Mouse (Mus musculus) CH12.LX (cell line): ENCODE measurements around the gene Tbca. TPM values are rescaled to one million over a fixed set of nuclear protein-coding genes. Genes with fewer than 3 reads are reported as not detected.

ENCODE experiments used
- DNase-seq: peaks from one replicate; pipeline ENCODE4 v3.0.0-alpha.2; 2013; ENCODE audit errors: extremely low read depth
- H3K27ac ChIP-seq: 2 replicates; pipeline ENCODE4 v1.5.1; 2012; ENCODE audit warnings: low read depth, mild to moderate bottlenecking, control low read depth, moderate library complexity; ENCODE audit not compliant: insufficient read depth
- H3K27me3 ChIP-seq: replicated peaks from 2 replicates; pipeline ENCODE3; 2012; ENCODE audit warnings: inconsistent platforms
- H3K36me3 ChIP-seq, 2 experiments: replicated peaks in 1 of 2; 2 replicates each; pipeline versions ENCODE3 to v1.6.1; 2012; ENCODE audit warnings: inconsistent platforms in 1 of 2, low read length in 1 of 2, mild to moderate bottlenecking in 1 of 2, mixed read lengths in 1 of 2, moderate library complexity in 1 of 2; ENCODE audit not compliant: control insufficient read depth in 1 of 2, insufficient read depth in 1 of 2
- H3K4me1 ChIP-seq, 2 experiments: 2 replicates each; pipeline ENCODE4 v1.6.1; 2012; ENCODE audit warnings: inconsistent platforms in 1 of 2, moderate library complexity in 1 of 2; ENCODE audit not compliant: insufficient read depth in 2 of 2, control insufficient read depth in 1 of 2
- H3K4me2 ChIP-seq: 2 replicates; pipeline ENCODE4 v1.6.1; 2012; ENCODE audit warnings: low read depth, mild to moderate bottlenecking, control low read depth; ENCODE audit not compliant: poor library complexity, insufficient read depth, severe bottlenecking
- H3K4me3 ChIP-seq, 3 experiments: fragments of 150-350 bp in 1 of 3; sonication (generic) in 1 of 3; replicated peaks in 1 of 3; 2 replicates each; pipeline versions ENCODE3 to v1.5.1; 2011 to 2012; ENCODE audit warnings: low read depth in 2 of 3, low read length in 2 of 3, mild to moderate bottlenecking in 2 of 3, moderate library complexity in 2 of 3, control low read depth in 1 of 3, improper control_type of control experiment in 1 of 3, inconsistent platforms in 1 of 3, mixed read lengths in 1 of 3; ENCODE audit not compliant: poor library complexity in 1 of 3
- H3K79me2 ChIP-seq: replicated peaks from 2 replicates; pipeline ENCODE4 v1.6.1; 2012; ENCODE audit warnings: mild to moderate bottlenecking, moderate library complexity; ENCODE audit not compliant: control insufficient read depth, poor library complexity, insufficient read depth, severe bottlenecking; ENCODE audit errors: extremely low read depth
- H3K9ac ChIP-seq: 2 replicates; pipeline ENCODE4 v1.6.1; 2012; ENCODE audit warnings: low read depth, mild to moderate bottlenecking, control low read depth, moderate library complexity; ENCODE audit not compliant: insufficient read depth
- H3K9me3 ChIP-seq: replicated peaks from 2 replicates; pipeline ENCODE3; 2012; ENCODE audit warnings: low read length, inconsistent platforms, mixed read lengths
- CHD1 ChIP-seq: IDR thresholded peaks from 2 replicates; pipeline ENCODE4 v1.6.1; 2012; ENCODE audit warnings: low read depth, low read length, improper control_type of control experiment, inconsistent platforms
- E2F4 ChIP-seq: IDR thresholded peaks from 2 replicates; pipeline ENCODE4 v1.6.1; 2011; ENCODE audit warnings: low read depth, low read length, improper control_type of control experiment; ENCODE audit not compliant: insufficient replicate concordance
- JUND ChIP-seq: conservative IDR thresholded peaks from 2 replicates; pipeline ENCODE4 v1.6.1; 2011; ENCODE audit warnings: low read depth, low read length, improper control_type of control experiment
- KAT2A ChIP-seq: IDR thresholded peaks from 2 replicates; pipeline ENCODE4 v1.6.1; 2012; ENCODE audit warnings: low read length, improper control_type of control experiment, inconsistent platforms; ENCODE audit not compliant: insufficient replicate concordance
- MAX ChIP-seq: IDR thresholded peaks from 2 replicates; pipeline ENCODE4 v1.6.1; 2011; ENCODE audit warnings: low read length, improper control_type of control experiment
- MXI1 ChIP-seq: IDR thresholded peaks from 2 replicates; pipeline ENCODE4 v1.6.1; 2011; ENCODE audit warnings: mild to moderate bottlenecking, low read depth, low read length, improper control_type of control experiment
- NRF1 ChIP-seq: IDR thresholded peaks from 2 replicates; pipeline ENCODE4 v1.6.1; 2014; ENCODE audit warnings: low read depth, mild to moderate bottlenecking, inconsistent platforms, low read length, improper control_type of control experiment, moderate library complexity
- POLR2AphosphoS2 ChIP-seq: IDR thresholded peaks from 2 replicates; pipeline ENCODE4 v1.6.1; 2011; ENCODE audit warnings: low read depth, low read length, improper control_type of control experiment
- RCOR1 ChIP-seq: conservative IDR thresholded peaks from 2 replicates; pipeline ENCODE4 v1.6.1; 2012; ENCODE audit warnings: low read depth, mild to moderate bottlenecking, inconsistent platforms, low read length, improper control_type of control experiment
- SIN3A ChIP-seq: IDR thresholded peaks from 2 replicates; pipeline ENCODE4 v1.6.1; 2012; ENCODE audit warnings: low read length, improper control_type of control experiment, inconsistent platforms
- TCF12 ChIP-seq: IDR thresholded peaks from 2 replicates; pipeline ENCODE4 v1.6.1; 2014; ENCODE audit warnings: low read depth, mild to moderate bottlenecking, inconsistent platforms, low read length, improper control_type of control experiment
- ZC3H11A ChIP-seq: IDR thresholded peaks from 2 replicates; pipeline ENCODE4 v1.6.1; 2012; ENCODE audit warnings: low read depth, mild to moderate bottlenecking, inconsistent platforms, low read length, improper control_type of control experiment
- dilution Hi-C: fragments of 300-500 bp; cut with MboI; formaldehyde crosslinking; loops from 2 replicates; pipeline ENCODE4 v1.14.3; 2020; ENCODE audit warnings: low sequenced_read_pairs; ENCODE audit not compliant: extremely low pct_unique_long_range_greater_than_20kb, extremely low pct_ligation_motif_present
- in situ Hi-C: fragments of 300-500 bp; cut with MboI; formaldehyde crosslinking; loops from 3 replicates; pipeline ENCODE4 v1.14.3; 2019; ENCODE audit warnings: low sequenced_read_pairs, low pct_ligation_motif_present, low pct_unique_long_range_greater_than_20kb, mixed read lengths
- polyA plus RNA-seq: library from polyadenylated mRNA; unstranded; fragments of >175 nt; gene quantifications from 2 replicates; pipeline ENCODE4 v1.2.1, GENCODE M21; 2012; ENCODE audit warnings: low read depth; ENCODE audit not compliant: insufficient read length
- total RNA-seq, 2 experiments: library from RNA; depleted of rRNA; stranded (reverse); fragments of 300-350 nt in 1 of 2; fragments of >200 nt in 1 of 2; gene quantifications; 2 replicates each; pipeline ENCODE4 v1.2.3; 2012 to 2014

Tbca gene
- total and polyA plus RNA-seq, 3 experiments = 141 to 552 (median 196) TPM

DNA sequence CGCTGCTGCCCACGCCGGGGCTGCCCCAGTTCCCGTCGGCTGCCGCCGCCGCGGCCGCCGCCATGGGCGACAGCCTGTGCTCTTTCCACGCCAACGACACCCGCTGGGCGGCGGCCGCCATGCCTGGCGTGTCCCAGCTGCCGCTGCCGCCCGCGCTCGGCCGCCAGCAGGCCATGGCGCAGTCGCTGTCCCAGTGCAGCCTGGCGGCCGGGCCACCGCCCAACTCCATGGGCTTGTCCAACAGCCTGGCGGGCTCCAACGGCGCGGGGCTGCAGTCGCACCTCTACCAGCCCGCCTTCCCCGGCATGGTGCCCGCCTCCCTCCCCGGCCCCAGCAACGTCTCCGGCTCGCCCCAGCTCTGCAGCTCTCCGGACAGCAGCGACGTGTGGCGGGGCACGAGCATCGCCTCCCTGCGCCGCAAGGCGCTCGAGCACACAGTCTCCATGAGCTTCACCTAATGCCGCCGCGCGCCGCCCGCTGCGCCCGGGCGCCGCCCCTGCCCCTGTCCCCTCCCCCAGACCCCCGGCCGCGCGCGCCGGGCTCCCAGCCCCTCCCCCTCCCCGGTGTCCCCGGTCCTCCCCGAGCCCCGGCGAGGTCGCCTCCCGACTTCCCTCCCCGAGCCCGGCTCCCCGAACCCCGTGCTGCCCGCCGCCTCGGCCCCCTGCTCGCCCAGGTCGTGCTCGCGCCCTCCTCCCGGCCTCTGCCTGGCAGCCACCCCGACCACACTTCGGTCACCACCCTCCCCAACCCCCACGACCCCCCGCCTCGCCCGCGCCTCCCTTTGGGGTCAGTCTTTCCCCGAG, 94.7 kb downstream of the Tbca start:
- H3K79me2 ChIP-seq = no peaks in the 10 kb centered on the region
- H3K4me1 ChIP-seq = no peaks in the 10 kb centered on the region
- no peaks in the 10 kb centered on the region for H3K36me3 ChIP-seq
- no peak overlapping the region for H3K4me2 ChIP-seq
- dilution Hi-C loops = no loop called here
- DNase-seq = no peak
- peaks cover 18% of the 10 kb centered on the region for H3K9me3 ChIP-seq
- in situ Hi-C loops = no loop called here
- H3K27ac ChIP-seq = no peak overlapping the region
- no peaks in the 10 kb centered on the region for H3K27me3 ChIP-seq
- H3K4me3 ChIP-seq = no peak overlapping the region
- H3K9ac ChIP-seq = no peak overlapping the region
- no peak for TF ChIP-seq SIN3A
- no peak for TF ChIP-seq NRF1
- no peak for TF ChIP-seq TCF12
- TF ChIP-seq MXI1 = no peak

DNA sequence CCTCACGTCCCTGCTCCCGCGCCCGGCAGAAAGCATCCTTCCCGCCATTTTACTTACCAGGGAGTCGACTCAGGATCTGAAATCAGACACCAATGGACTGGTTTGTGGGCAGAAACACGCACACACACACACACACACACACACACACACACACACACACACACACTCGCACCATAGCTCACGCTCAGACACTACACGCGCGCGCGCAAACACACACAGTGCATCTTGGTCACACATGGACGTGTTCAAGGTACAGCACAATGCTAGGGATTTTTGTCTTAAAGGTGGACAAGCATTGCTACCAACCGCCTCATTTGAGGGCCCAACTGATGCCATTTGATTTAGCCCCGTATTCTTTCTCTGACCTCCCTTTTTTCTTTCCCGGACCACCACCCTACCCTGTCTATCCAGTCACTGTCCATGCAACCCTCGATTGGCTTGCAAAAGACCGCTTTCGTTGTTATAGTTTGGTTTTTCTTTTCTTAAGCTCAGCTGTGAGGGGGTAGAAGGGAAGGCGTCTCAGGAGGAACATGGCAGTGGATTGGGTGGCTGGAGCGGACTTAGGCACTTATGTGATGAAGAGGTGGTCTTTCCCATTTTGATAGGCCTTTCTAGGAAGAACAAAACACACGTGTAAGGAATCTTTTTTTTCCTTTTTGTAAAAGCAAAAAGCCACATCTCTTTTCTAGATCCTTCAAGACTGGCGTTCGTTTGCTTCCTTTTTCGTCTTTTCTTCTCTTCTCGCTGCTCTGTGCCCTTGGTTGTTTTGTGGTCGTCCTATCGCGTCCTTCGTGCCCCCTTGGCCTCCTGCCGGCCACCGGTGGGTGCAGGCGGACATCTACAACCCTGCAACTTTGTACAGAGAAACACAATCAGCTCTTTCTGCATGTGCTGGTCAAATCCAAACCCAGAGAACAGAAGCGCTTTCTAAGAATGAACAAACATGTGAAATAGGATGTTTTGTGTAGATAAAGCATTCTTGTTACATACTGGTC, 95.6 kb downstream of the Tbca start:
- TF ChIP-seq CHD1 = no peak
- no peak for TF ChIP-seq POLR2AphosphoS2
- no peak for TF ChIP-seq KAT2A
- TF ChIP-seq TCF12 = no peak
- no peak for TF ChIP-seq MAX
- TF ChIP-seq ZC3H11A = no peak
- no peak for TF ChIP-seq JUND
- no peak for TF ChIP-seq E2F4
- TF ChIP-seq NRF1 = no peak
- no peak for TF ChIP-seq RCOR1
- H3K4me1 ChIP-seq = peaks cover 0 to 2% of the 10 kb centered on the region in 2 experiments; a peak in 1 of 4 replicates
- H3K9me3 ChIP-seq = peaks cover 18% of the 10 kb centered on the region
- no peak overlapping the region for H3K4me3 ChIP-seq
- H3K4me2 ChIP-seq = no peak overlapping the region
- H3K36me3 ChIP-seq = no peaks in the 10 kb centered on the region
- dilution Hi-C loops (no loop called here), in situ Hi-C loops (no loop called here)
- H3K79me2 ChIP-seq = no peaks in the 10 kb centered on the region
- no peak overlapping the region for H3K27ac ChIP-seq
- no peak for DNase-seq
- no peak overlapping the region for H3K9ac ChIP-seq
- no peaks in the 10 kb centered on the region for H3K27me3 ChIP-seq
